Mouse (Mus musculus) liver, postnatal 0 days (tissue): ENCODE results near the gene Idh3a.

Experiments
- CTCF ChIP-seq: sonication (generic); IDR thresholded peaks from 2 replicates; pipeline ENCODE4 v1.5.1; 2016; ENCODE audit warnings: antibody characterized with exemption, low read depth
- EP300 ChIP-seq: IDR thresholded peaks from 2 replicates; pipeline ENCODE4 v1.6.1; 2016; ENCODE audit warnings: antibody characterized with exemption, low read depth, mild to moderate bottlenecking

DNA sequence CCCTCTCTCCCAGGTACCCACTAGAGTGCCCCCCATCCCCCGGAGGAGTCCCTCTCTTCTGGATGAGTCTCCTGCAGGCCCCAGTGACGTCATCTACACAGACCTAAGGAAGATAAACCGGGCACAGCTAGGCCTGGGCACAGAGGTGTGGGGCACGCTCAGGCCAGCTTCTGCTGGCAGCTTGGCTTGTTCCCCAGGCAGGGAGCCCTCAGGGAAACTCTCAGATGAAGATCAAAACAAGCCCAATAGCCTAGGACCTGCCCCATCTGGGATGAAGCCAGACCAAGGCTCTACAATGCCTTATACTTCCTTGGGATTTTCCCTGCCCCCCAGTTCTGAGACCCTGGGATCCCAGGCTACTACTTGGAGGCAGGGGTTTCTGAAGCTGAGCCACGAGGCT, 45.3 kb upstream of the Idh3a start:
- TF ChIP-seq CTCF (no peak), EP300 (no peak)
